Mouse (Mus musculus): Measurements from ENCODE around the gene Olfr690. TPM values are rescaled to one million over a fixed set of nuclear protein-coding genes. Genes with fewer than 3 reads are reported as not detected.

Gene Olfr690
- total and polyA plus RNA-seq, 3 experiments, result not detected

- Histone ChIP-seq H3K4me1 (ENCODE audit: control insufficient read depth in 1 of 2, insufficient read depth in 2 of 2, low read length in 2 of 2) (peaks cover 5 to 6% of the 10 kb centered on the region in 2 experiments), H3K36me3 (ENCODE audit: control insufficient read depth in 1 of 2, insufficient read depth in 2 of 2, low read length in 2 of 2) (peaks cover 0 to 8% of the 10 kb centered on the region in 2 experiments; a peak in 2 of 4 replicates), H3K9me3 (replicated peaks; ENCODE audit: insufficient read depth, low read length) (no peaks in the 10 kb centered on the region), H3K9ac (ENCODE audit: control insufficient read depth, low read depth, low read length, poor library complexity, severe bottlenecking) (no peak overlapping the region), H3K27ac (ENCODE audit: control insufficient read depth, low read depth, low read length) (no peak overlapping the region), H3K4me3 (ENCODE audit: control insufficient read depth in 1 of 2, insufficient read depth in 1 of 2, low read depth in 2 of 2, low read length in 2 of 2) (no peak overlapping the region), H3K79me2 (ENCODE audit: control insufficient read depth, insufficient read depth, low read length, poor library complexity) (no peaks in the 10 kb centered on the region), H3K27me3 (ENCODE audit: control insufficient read depth in 1 of 2, insufficient read depth in 2 of 2, low read length in 2 of 2) (no peaks in the 10 kb centered on the region)
- TF ChIP-seq MAX (IDR thresholded peaks at IDR 0.05; ENCODE audit: low read length), result no peak
- no peak for TF ChIP-seq MEF2A (IDR thresholded peaks at IDR 0.05; ENCODE audit: extremely low read depth, insufficient replicate concordance, low read depth, low read length, poor library complexity, severe bottlenecking)
- TF ChIP-seq USF2 (IDR thresholded peaks at IDR 0.05; ENCODE audit: borderline replicate concordance in 1 of 2, insufficient read depth in 1 of 2, low read depth in 1 of 2, low read length in 2 of 2), result no peak
- TF ChIP-seq MYC (IDR thresholded peaks at IDR 0.05; ENCODE audit: low read depth, low read length), result no peak
- TF ChIP-seq CHD2 (IDR thresholded peaks at IDR 0.05; ENCODE audit: low read length), result no peak
- TF ChIP-seq GATA1 (IDR thresholded peaks at IDR 0.05; ENCODE audit: low read depth, low read length), result no peak
- TF ChIP-seq POLR2AphosphoS5 (IDR thresholded peaks at IDR 0.05; ENCODE audit: borderline replicate concordance, low read depth, low read length), result no peak
- TF ChIP-seq USF1 (IDR thresholded peaks at IDR 0.05; ENCODE audit: low read depth, low read length), result no peak
- no peak for TF ChIP-seq NRF1 (IDR thresholded peaks at IDR 0.05; ENCODE audit: insufficient read depth, low read depth, low read length, poor library complexity, severe bottlenecking)
- no peak for TF ChIP-seq TCF12 (IDR thresholded peaks at IDR 0.05; ENCODE audit: low read depth, low read length)
- TF ChIP-seq ELF1 (IDR thresholded peaks at IDR 0.05; ENCODE audit: low read depth, low read length), result no peak
- TF ChIP-seq EP300 (IDR thresholded peaks at IDR 0.05; ENCODE audit: low read depth in 1 of 2, low read length in 2 of 2), result no peak
- TF ChIP-seq ZMIZ1 (IDR thresholded peaks at IDR 0.05; ENCODE audit: low read depth, low read length), result no peak
- no peak for TF ChIP-seq RCOR1 (IDR thresholded peaks at IDR 0.05; ENCODE audit: low read depth, low read length)
- no peak for TF ChIP-seq MAZ (IDR thresholded peaks at IDR 0.05; ENCODE audit: low read depth, low read length)
- no peak for TF ChIP-seq CTCF (IDR thresholded peaks at IDR 0.05 in 2 of 3, conservative IDR thresholded peaks at IDR 0.05 in 1 of 3; ENCODE audit: control insufficient read depth in 1 of 3, insufficient read depth in 1 of 3, low read depth in 2 of 3, low read length in 3 of 3, poor library complexity in 1 of 3, severe bottlenecking in 1 of 3)
- DNase-seq (ENCODE audit: low read depth, low spot score), result no peak
Observed at GRCm38 (mm10) chr7:105368521-105368920, 34.6 kb upstream of the Olfr690 start.

- no peak within 1 kb of the TSS for H3K9ac ChIP-seq (ENCODE audit: control insufficient read depth, low read depth, low read length, poor library complexity, severe bottlenecking)
- no peak within 1 kb of the TSS for H3K4me3 ChIP-seq (ENCODE audit: control insufficient read depth in 1 of 2, insufficient read depth in 1 of 2, low read depth in 2 of 2, low read length in 2 of 2)
- DNase-seq (ENCODE audit: low read depth, low spot score), result no peak
- TF ChIP-seq MXI1 (IDR thresholded peaks at IDR 0.05; ENCODE audit: low read depth, low read length) (no peak), GATA1 (IDR thresholded peaks at IDR 0.05; ENCODE audit: low read depth, low read length) (no peak), NELFE (IDR thresholded peaks at IDR 0.05; ENCODE audit: low read depth, low read length) (no peak), POLR2A (IDR thresholded peaks at IDR 0.05; ENCODE audit: control insufficient read depth in 1 of 2, insufficient read depth in 1 of 2, low read depth in 1 of 2, low read length in 2 of 2, poor library complexity in 1 of 2) (no peak), CTCF (IDR thresholded peaks at IDR 0.05 in 2 of 3, conservative IDR thresholded peaks at IDR 0.05 in 1 of 3; ENCODE audit: control insufficient read depth in 1 of 3, insufficient read depth in 1 of 3, low read depth in 2 of 3, low read length in 3 of 3, poor library complexity in 1 of 3, severe bottlenecking in 1 of 3) (no peak), EP300 (IDR thresholded peaks at IDR 0.05; ENCODE audit: low read depth in 1 of 2, low read length in 2 of 2) (no peak), RCOR1 (IDR thresholded peaks at IDR 0.05; ENCODE audit: low read depth, low read length) (no peak), ZNF384 (IDR thresholded peaks at IDR 0.05; ENCODE audit: low read depth, low read length) (no peak)
- H3K36me3 ChIP-seq (ENCODE audit: control insufficient read depth in 1 of 2, insufficient read depth in 2 of 2, low read length in 2 of 2), result peaks cover 0 to 2% of the 10 kb centered on the region in 2 experiments; a peak in 2 of 4 replicates
- H3K79me2 ChIP-seq (ENCODE audit: control insufficient read depth, insufficient read depth, low read length, poor library complexity), result no peaks in the 10 kb centered on the region
- no peak within 1 kb of the TSS for H3K27ac ChIP-seq (ENCODE audit: control insufficient read depth, low read depth, low read length)
- no peaks in the 10 kb centered on the region for H3K27me3 ChIP-seq (ENCODE audit: control insufficient read depth in 1 of 2, insufficient read depth in 2 of 2, low read length in 2 of 2)
- H3K9me3 ChIP-seq (replicated peaks; ENCODE audit: insufficient read depth, low read length), result no peaks in the 10 kb centered on the region
- H3K4me1 ChIP-seq (ENCODE audit: control insufficient read depth in 1 of 2, insufficient read depth in 2 of 2, low read length in 2 of 2), result no peaks in the 10 kb centered on the region; a peak in 2 of 4 replicates
Observed at GRCm38 (mm10) chr7:105367930-105368329, 34.0 kb upstream of the Olfr690 start, which contains the start of gene Olfr692. Gene Olfr692 (plus strand): TSS chr7:105368230.
